Mouse (Mus musculus): ENCODE measurements around the gene Plcb3.

Gene Plcb3

GRCm38 (mm10) chr19:6970460-6971085 is 5.7 kb downstream of the Plcb3 start:
- no peak for DNase-seq (ENCODE audit: low read depth, low spot score)

GRCm38 (mm10) chr19:6969665-6970381 is 6.4 kb downstream of the Plcb3 start:
- peak; percentile 68 for DNase-seq (ENCODE audit: low read depth, low spot score)

DNA sequence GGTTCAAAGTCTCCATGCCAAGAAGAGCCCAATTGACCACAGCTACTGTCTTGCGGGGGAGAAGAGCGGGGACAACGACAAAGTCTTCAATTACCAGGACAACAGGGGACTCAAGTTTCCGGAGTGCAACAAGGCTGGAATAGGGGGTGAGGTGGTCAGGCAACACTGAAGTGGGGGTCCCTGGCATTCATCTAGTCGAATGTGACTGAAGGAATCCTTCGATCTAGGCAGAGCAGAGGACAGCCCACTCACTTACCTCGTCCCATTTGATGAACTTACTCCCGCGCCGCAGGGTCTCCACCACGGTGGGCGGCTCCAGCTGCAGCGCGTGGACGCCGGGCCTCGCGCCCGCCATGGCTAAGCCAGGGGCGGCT is 7.0 kb downstream of the Plcb3 start:
- no peak for DNase-seq (ENCODE audit: low read depth, low spot score)

DNA sequence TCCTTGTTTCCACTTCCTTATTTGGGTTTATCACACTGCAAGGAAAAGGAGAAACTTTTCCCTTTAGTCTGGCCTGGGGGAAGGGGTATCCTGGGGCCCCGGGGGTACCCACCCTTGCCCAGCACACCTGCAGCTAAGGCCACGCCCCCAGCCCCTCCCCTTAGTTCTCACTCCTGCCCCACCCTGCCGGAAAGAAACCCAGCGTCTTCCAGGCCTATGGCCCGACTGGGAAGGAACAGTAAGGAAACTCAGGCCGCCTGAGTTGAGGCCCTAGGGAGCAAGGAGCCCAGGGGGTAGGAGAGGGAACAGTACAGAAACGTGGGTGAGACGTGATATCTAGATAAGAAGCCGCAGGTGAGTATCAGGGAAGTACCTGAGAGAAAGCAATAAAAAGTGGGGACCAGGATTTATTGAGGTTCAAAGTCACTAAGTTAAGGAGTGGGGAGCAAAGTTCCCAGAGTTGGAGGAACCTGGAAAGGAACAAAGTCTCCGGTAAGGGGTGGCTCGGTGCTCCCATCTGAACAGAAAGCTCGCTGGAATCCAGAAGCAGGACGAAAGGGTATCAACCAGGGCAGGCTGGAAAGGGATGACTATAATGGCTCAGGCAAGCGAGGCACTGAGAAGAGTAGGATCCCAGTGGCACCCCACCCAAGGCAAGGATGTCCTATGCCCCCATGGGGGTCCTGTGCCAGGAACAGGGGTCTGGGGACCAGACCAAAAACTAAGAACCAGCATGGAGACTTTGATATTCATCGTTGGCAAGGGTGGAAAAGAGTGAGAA is 7.6 kb downstream of the Plcb3 start:
- no peak for DNase-seq (ENCODE audit: low read depth, low spot score)

DNA sequence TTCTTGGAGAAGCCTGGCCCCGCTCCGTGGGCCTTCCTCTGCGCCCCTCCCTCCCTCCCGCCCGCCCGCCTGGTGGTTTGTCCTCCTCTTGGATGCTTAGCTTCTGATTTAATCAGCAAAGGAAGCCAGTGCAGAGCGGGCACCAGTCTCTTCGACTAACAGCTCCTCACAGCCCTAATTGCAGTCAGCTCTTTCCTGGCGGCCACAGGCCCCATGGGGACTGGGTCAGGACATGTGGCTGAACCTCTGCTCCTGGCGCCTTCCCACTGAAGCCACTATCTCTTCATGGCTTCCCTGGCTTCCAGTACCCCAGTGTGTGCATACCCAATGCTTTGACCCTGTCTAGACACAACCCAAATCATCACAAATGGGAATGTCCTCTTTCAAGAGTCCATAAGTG is 19.8 kb downstream of the Plcb3 start:
- DNase-seq (ENCODE audit: low read depth, low spot score): no peak

DNA sequence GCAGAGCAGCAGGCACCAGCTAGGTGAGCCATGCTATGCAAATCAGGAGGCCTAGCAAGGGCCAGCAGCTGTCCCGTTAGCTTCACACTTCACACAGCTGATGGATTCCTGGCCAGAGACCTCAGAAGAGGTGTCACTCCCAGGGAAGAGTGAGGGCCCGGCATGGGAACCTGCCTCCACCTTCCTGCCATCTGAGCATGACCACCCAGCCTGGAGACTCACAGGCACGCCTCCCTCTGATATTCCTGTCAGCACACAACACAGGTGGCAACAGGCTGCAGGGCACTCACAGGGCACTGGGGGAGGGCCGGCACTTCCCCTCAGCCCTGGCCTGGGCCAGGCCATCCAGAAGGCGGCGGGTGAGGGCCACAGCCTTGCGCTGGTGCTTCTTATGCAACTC is 20.8 kb downstream of the Plcb3 start:
- no peak for DNase-seq (ENCODE audit: low read depth, low spot score)

DNA sequence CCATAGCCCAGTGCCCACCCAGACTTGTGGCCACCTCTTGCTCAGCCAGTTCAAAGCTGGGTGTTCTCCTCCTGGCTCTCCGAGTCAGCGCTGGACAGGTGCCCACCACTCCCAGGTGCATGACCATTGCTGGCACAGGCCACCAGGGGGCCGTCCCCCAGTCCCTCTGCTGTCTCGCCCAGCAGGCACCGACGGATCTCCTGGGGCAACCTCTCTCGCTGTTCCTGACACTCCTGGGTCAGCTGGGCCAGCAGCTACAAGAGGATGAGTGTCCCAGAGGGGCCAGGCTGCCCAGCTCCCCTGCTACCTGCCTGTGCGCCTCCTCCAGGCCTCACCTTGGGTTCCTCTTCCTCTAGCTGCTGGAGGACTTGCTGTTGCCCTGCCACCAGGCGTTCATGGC is 22.2 kb downstream of the Plcb3 start:
- DNase-seq (ENCODE audit: low read depth, low spot score): no peak

- DNase-seq (ENCODE audit: low read depth, low spot score): no peak
Measured at GRCm38 (mm10) chr19:6952712-6953037, 23.6 kb downstream of the Plcb3 start.

DNA sequence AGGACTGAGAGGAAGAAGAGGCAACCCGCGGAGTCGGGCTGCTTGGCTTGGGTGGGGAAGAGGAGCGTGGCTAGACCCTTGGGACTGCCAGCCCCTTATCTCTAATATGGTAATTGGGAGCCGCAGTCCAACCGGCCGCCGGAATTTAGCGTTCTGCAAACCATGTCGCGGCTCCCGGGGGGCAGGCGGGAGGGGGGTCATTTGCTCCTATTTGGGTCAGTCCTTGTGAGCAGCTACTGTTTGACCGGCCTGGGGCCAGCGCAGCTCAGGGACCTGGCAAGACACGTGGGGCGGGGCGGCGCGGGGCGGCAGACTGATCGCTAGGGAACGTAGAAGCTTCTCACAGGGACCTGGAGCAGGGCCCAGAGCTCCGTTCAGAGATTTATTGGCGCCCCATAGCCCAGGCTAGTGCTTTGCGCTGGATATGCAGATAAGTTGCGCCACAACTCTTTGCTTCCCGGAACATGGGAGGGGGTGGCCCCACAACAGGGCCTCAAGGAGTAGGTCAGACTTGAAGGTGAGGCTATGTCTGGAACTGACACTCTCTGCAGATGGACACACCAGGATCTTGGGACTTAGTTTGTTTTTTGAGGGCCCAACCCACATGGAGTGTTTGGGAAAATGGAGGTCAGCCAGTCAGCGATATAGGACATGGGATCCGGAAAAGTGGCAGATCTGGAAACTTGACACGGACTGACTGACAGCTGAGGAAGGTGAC is 24.1 kb downstream of the Plcb3 start:
- peak; percentile 33 for DNase-seq (ENCODE audit: low read depth, low spot score)

GRCm38 (mm10) chr19:6951381-6951968 is 24.8 kb downstream of the Plcb3 start:
- peak; percentile 92 for DNase-seq (ENCODE audit: low read depth, low spot score)

DNA sequence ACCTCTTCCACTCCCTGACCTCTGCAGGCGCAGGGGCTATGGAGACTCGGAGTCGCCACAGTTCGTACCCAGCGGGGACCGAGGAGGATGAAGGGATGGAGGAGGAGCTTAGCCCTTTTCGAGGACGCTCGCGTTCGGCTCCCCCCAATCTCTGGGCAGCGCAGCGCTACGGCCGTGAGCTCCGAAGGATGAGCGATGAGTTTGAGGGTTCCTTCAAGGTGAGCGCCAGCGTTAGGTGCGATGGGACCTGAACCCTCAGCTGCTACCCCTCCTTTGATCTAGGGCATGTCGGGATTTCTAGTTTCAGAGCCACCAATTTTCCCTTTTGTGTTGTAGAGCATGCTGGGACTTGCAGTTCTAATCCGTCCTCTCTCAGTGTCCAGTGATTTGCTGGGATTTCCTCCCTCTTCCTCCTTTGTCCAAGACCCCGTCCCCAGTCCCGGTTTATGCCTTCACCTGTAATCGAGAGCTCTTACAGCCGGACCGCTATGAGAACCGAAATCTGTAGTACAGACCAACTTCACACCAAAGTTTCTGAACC is 25.6 kb downstream of the Plcb3 start:
- peak; percentile 73 for DNase-seq (ENCODE audit: low read depth, low spot score)

DNA sequence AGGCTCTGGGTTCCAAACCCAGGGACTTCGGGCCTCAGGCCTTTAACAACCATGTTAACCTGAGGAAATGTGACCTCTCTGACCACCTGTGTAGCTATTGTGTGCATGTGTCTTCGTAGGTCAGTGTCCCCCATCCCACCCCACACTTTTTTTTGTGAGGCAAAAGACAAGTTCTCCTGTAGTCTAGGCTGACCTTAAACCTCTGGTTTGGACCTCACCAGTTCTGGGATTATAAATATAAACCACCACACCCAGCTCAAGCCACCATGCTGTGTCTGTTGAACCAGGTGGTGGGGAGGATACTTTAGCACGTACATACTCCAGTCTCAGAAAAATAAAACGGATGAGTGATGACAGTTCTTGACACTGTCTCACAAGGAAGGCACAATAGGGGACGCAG is 26.3 kb downstream of the Plcb3 start:
- DNase-seq (ENCODE audit: low read depth, low spot score): no peak

DNA sequence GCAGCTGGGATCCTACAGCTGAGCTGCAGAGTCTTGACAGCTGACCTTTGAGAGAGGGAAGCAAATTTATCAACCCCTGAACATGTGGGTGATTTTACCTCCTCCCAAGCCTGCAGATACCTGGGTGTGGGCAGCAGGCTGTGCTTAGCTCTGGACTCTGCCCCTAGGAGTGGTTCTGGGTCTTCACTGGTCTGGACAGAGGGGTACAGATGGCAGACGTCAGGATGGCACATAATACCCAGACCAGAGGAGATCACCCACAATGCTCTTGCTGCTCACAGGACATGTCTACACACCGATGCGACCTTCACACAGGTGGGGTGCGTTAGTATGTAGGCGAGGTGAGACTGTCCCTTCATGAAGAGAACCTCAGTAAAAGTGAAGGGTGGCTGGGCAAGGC is 26.7 kb downstream of the Plcb3 start:
- DNase-seq (ENCODE audit: low read depth, low spot score): no peak

DNA sequence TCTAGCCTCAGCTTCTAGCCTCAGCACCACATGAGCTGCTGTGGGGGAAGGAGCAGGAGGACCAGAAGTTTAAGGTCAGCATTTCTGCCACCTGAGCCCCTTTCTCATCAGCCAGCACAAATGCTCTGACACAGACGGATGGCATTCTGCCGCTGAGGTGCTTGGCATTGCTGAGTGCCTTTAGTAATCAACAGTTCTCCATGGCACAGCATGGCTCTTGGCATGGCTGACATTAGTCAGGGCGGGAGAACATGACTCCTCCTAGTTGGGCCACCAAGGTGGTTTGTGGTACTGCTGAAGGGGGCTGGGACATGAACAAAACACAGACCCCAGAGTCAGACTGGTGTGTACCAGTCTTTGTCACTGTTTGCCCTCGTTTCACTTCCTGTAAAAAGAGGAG is 28.1 kb downstream of the Plcb3 start:
- DNase-seq (ENCODE audit: low read depth, low spot score): no peak

DNA sequence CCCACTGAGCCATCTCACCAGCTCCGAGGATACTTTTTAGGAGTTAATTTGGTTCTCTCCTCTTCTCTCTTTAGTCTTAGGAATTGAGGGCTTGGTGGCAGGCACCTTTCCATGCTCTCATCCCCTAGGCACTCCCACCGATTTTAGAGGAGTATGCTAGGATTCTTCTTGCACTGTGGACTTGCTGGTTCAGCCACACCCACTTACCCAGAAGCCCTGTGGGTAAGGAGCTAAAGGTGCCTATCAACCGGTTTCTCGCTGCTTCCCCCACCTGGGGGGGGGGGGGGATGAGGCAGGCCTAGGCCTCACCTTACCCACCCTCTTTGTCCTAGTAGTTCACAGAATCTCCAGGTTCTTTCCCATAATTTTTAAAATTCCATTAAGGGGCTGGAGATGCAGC is 28.5 kb downstream of the Plcb3 start:
- DNase-seq (ENCODE audit: low read depth, low spot score): no peak

DNA sequence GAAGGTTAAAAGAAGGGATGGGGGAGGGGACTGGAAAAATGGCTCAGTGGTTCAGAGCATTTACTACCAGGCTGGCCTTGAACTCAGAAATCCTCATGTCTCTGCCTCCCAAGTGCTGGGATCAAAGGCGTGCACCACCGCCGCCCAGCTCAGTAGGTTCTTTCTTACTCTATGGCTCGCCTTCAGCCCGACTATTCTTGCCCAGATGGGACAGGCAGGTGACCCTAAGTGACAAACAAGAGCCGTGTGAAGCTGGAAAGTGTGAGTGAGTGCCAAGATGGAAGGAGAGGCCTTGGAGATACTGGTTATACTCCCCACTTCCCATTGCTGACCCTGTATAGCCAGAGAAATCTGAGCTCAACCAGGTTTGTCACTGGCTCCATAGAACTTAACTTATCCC is 32.6 kb downstream of the Plcb3 start:
- no peak for DNase-seq (ENCODE audit: low read depth, low spot score)

GRCm38 (mm10) chr19:6942764-6943163 is 33.5 kb downstream of the Plcb3 start:
- no peak for DNase-seq (ENCODE audit: low read depth, low spot score)

GRCm38 (mm10) chr19:6942249-6942691 is 34.0 kb downstream of the Plcb3 start, which contains the start of gene Gpr137:
Gene Gpr137 (minus strand): TSS chr19:6942480.
- DNase-seq (ENCODE audit: low read depth, low spot score): peak; percentile 88

DNA sequence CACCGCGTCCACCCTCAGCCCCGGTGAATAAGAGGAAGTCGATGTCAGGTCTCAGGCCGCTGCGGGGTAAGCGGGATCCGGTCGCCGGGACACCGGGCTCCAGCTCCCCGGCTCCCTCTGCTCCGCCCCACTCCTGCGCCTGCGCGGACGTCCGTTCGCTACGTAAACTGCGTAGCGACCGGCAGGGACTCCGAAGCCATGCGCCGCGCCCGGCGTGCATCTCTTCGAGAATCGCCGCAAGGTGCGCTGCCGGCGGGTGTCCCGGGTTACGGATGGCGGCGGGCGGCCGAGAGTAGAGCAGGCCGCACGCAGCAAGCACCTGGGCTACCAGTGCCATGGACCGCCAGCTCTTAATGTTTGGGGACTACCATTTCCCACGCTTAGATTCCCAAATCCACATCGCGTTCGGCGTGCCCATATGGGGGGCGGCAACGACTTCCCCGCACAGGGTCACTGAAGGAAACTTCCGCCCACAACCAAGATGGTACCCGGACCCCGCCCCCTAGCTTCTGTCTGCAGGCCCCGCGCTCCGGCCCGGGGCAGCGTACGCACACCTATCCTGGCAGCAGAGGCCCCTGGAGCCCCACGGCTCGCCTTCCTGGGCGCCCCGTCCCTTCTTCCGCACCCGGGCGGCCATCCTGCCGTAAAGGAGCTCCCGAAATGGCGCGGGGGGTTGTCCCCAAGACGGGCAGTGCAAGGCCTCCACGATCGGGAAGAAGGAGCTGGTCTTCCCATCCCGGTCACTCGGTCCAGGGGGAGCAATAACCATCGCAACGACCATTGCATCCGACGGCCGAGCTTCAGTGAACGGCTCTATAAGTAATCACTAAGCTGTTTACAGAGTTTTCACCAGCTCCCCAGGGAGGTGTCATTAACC is 34.7 kb downstream of the Plcb3 start, which contains the start of gene Bad:
TSS of gene Bad (plus strand) at position 490 of the 877 bp plus-strand sequence.
- peak; percentile 95 for DNase-seq (ENCODE audit: low read depth, low spot score)
